Mouse (Mus musculus): Measurements from ENCODE around the gene Vps26b.

DNA sequence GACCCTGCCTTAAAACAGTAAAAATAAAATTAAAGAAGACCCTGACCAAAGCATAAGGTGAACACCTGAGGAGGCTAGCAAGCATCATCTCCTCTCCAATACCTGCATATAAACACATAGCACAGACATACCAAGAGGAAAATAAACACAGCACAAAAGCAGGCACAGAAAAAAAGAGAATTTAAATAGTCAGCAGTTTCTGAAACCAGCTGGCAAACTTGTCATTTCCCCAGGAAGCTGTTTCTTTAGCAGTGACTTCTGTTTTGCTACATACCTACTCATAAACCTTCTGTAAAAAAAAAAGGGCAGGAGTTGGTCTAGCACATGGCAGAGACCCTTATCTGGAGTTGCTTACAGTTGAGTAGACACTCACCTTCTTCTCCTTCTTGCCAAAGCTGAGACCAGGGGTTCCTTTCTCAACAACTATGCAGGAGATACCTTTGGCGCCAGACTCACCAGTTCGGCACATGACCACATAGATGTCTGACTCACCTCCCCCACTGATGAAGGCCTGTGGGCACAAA lies 44.7 kb downstream of the Vps26b start:
- TF ChIP-seq CTCF (IDR thresholded peaks at IDR 0.05; ENCODE audit: control insufficient read depth, insufficient read depth, insufficient replicate concordance, low read depth, low read length) (no peak), POLR2A (IDR thresholded peaks at IDR 0.05; ENCODE audit: control insufficient read depth, low read depth, low read length) (no peak)
